Mouse (Mus musculus) cerebral cortex, adult 2 months (tissue): Measurements from ENCODE around the gene Krtap5-4.

Experiments used
- WGBS: fragments of 180-500 bp; shearing (Covaris S2); methylation state at CpG from one replicate; pipeline ENCODE4 v1.1.7; 2018; 5-methylcytosine and 5-hydroxymethylcytosine counted together

Krtap5-4 gene

GRCm38 (mm10) chr7:142303249-142303648 lies at the start of gene Krtap5-4:
Krtap5-4 (plus strand) TSS chr7:142303549.
- 71% methylated on average over 3 of the region's 3 CpGs for WGBS

GRCm38 (mm10) chr7:142255517-142255916 lies 47.8 kb upstream of the Krtap5-4 start:
- 0% methylated on average over 2 of the region's 2 CpGs for WGBS

- 76% methylated on average over 1 of the region's 1 CpGs for WGBS
These were observed 45.1 kb upstream of the Krtap5-4 start, which contains the start of gene Gm2431 for GRCm38 (mm10) chr7:142258254-142258653. Gm2431 (minus strand) TSS chr7:142258354.

GRCm38 (mm10) chr7:142274263-142274662 lies 29.1 kb upstream of the Krtap5-4 start, which contains the start of gene Gm4559:
Gm4559 (minus strand) TSS chr7:142274363.

GRCm38 (mm10) chr7:142278183-142278582 lies 25.2 kb upstream of the Krtap5-4 start:
- WGBS = 0% methylated on average over 3 of the region's 3 CpGs

- 74% methylated on average over 1 of the region's 1 CpGs for whole genome bisulfite sequencing
These were observed 24.1 kb upstream of the Krtap5-4 start for GRCm38 (mm10) chr7:142279291-142279690.

- 77% methylated on average over 2 of the region's 2 CpGs for WGBS
These were observed 20.5 kb upstream of the Krtap5-4 start for GRCm38 (mm10) chr7:142282847-142283246.

GRCm38 (mm10) chr7:142284023-142284591 lies 19.2 kb upstream of the Krtap5-4 start:
- under 1% methylated on average over 38 of the region's 38 CpGs for WGBS

- under 1% methylated on average over 19 of the region's 19 CpGs for WGBS
These were observed 18.7 kb upstream of the Krtap5-4 start for GRCm38 (mm10) chr7:142284615-142285080.

- 25% methylated on average over 23 of the region's 23 CpGs for WGBS
These were observed 18.1 kb upstream of the Krtap5-4 start for GRCm38 (mm10) chr7:142285130-142285835.

GRCm38 (mm10) chr7:142285910-142286612 lies 17.3 kb upstream of the Krtap5-4 start:
- WGBS = 90% methylated on average over 9 of the region's 9 CpGs

GRCm38 (mm10) chr7:142293851-142294250 lies 9.5 kb upstream of the Krtap5-4 start:
- WGBS = 2% methylated on average over 2 of the region's 2 CpGs

- 35% methylated on average over 4 of the region's 4 CpGs for WGBS
These were observed 7.2 kb upstream of the Krtap5-4 start for GRCm38 (mm10) chr7:142296108-142296507.

GRCm38 (mm10) chr7:142297018-142297417 lies 6.3 kb upstream of the Krtap5-4 start, which contains the start of gene Krtap5-1:
Krtap5-1 (minus strand) TSS chr7:142297118.

GRCm38 (mm10) chr7:142303929-142304328 lies 580 bp downstream of the Krtap5-4 start:
- WGBS = 74% methylated on average over 1 of the region's 1 CpGs

GRCm38 (mm10) chr7:142314600-142315285 lies 11.4 kb downstream of the Krtap5-4 start:
- WGBS = 69% methylated on average over 5 of the region's 5 CpGs

GRCm38 (mm10) chr7:142316558-142316957 lies 13.2 kb downstream of the Krtap5-4 start:
- WGBS = 45% methylated on average over 6 of the region's 6 CpGs

- WGBS = 96% methylated on average over 5 of the region's 5 CpGs
These were observed 13.9 kb downstream of the Krtap5-4 start for GRCm38 (mm10) chr7:142317216-142317615.

- 86% methylated on average over 11 of the region's 11 CpGs for WGBS
These were observed 15.8 kb downstream of the Krtap5-4 start for GRCm38 (mm10) chr7:142319124-142319523.

- WGBS = 79% methylated on average over 2 of the region's 2 CpGs
These were observed 17.6 kb downstream of the Krtap5-4 start for GRCm38 (mm10) chr7:142320906-142321305.

GRCm38 (mm10) chr7:142321637-142322306 lies 18.4 kb downstream of the Krtap5-4 start:
- WGBS = 74% methylated on average over 7 of the region's 10 CpGs
